In genomic region chr10:61273081-61273843, GRCm38 (mm10) we compare ENCODE assay signal across 8 mouse cellular contexts. TPM values are rescaled to one million over a fixed set of nuclear protein-coding genes. Genes with fewer than 3 reads are reported as not detected.
DNase-seq lines count a peak whose midpoint lies in the region; ATAC-seq and TF ChIP-seq lines count a peak whose summit lies in the region.

Gene Adamts14 (minus strand): TSS chr10:61273438.

- peak within 1 kb of the TSS; percentile 42; the same call in 1 of the 2 replicates for H3K27ac ChIP-seq in heart, embryonic 13.5 days (replicated peaks)
- peak within 1 kb of the TSS; percentile 87 for H3K27ac ChIP-seq in limb, embryonic 10.5 days

- no peak for TF ChIP-seq CTCF in brain, embryonic 14.5 days (IDR thresholded peaks at IDR 0.05; ENCODE audit: borderline replicate concordance, extremely low read depth, insufficient read depth, insufficient read length)

- peaks cover 8% of the 10 kb centered on the region; the same call in 1 of the 2 replicates for H3K27me3 ChIP-seq in heart, embryonic 13.5 days (replicated peaks)
- peaks cover 46% of the 10 kb centered on the region for H3K27me3 ChIP-seq in limb, embryonic 10.5 days (ENCODE audit: low read depth, poor library complexity, severe bottlenecking)

- H3K4me3 ChIP-seq in heart, embryonic 13.5 days, result peak within 1 kb of the TSS; percentile 66
- peak within 1 kb of the TSS; percentile 72 for H3K4me3 ChIP-seq in limb, embryonic 10.5 days

- H3K4me1 ChIP-seq in heart, embryonic 13.5 days, result peaks cover 32% of the 10 kb centered on the region
- H3K4me1 ChIP-seq in limb, embryonic 10.5 days, result peaks cover 39% of the 10 kb centered on the region

- H3K9me3 ChIP-seq in heart, embryonic 13.5 days, result no peaks in the 10 kb centered on the region
- H3K9me3 ChIP-seq in limb, embryonic 10.5 days (replicated peaks), result no peaks in the 10 kb centered on the region

- TF ChIP-seq POLR2A in brain, embryonic 14.5 days (IDR thresholded peaks at IDR 0.05; ENCODE audit: borderline replicate concordance, extremely low read depth, insufficient read depth, insufficient read length, poor library complexity, severe bottlenecking), result no peak

- peak; percentile 44; the same call in 1 of the 2 replicates for ATAC-seq in heart, embryonic 13.5 days (ENCODE audit: extremely low read depth, insufficient number of reproducible peaks, low FRiP score, low TSS enrichment)
- no peak for ATAC-seq in monocyte, adult 5-6 weeks (replicated peaks; ENCODE audit: insufficient number of reproducible peaks, low FRiP score, low TSS enrichment, poor library complexity, severe bottlenecking)
- ATAC-seq in megakaryocyte-erythroid progenitor cell, adult 5-6 weeks (replicated peaks; ENCODE audit: low FRiP score, low TSS enrichment, poor library complexity, severe bottlenecking), result no peak

- under 1% methylated on average over 42 of the region's 75 CpGs for WGBS in heart, embryonic 13.5 days
- WGBS in limb, embryonic 10.5 days, result 1% methylated on average over 74 of the region's 75 CpGs

- H3K9ac ChIP-seq in heart, embryonic 13.5 days, result peak within 1 kb of the TSS; percentile 86

- no peaks in the 10 kb centered on the region for H3K36me3 ChIP-seq in heart, embryonic 13.5 days
- no peaks in the 10 kb centered on the region for H3K36me3 ChIP-seq in limb, embryonic 10.5 days

- DNase-seq in ovary, postnatal 10 days (ENCODE audit: low spot score), result peak; percentile 28
- DNase-seq in ovary, postnatal 14 days (ENCODE audit: low spot score), result no peak
- DNase-seq in brain, embryonic 14.5 days (ENCODE audit: low read depth), result peak; percentile 57
- DNase-seq in limb, embryonic 10.5 days (ENCODE audit: low spot score), result peak; percentile 78
- no peak for DNase-seq in layer of hippocampus, postnatal 25 days (ENCODE audit: extremely low spot score in 1 of 2, low spot score in 1 of 2)

- H3K4me2 ChIP-seq in heart, embryonic 13.5 days, result peak within 1 kb of the TSS; percentile 96

RNA-seq across cellular contexts. Expression of gene Adamts14, which starts in this region (rescaled TPM):
- 0.44 and 1.3 TPM in 2 replicates for polyA plus RNA-seq in brain, embryonic 14.5 days (2012; rRNA removed)
- 0.76 and 1.3 TPM in 2 replicates for polyA plus RNA-seq in heart, embryonic 13.5 days (2015; fragmentation: Nextera tagmentation; extraction: Ambion mirVana)
- polyA plus RNA-seq in limb, embryonic 10.5 days (2016; fragmentation: Nextera tagmentation; extraction: Ambion mirVana), result 0.46 and 0.48 TPM in 2 replicates
- 25.6 to 108 TPM (median 30.9 TPM) in 3 replicates for total RNA-seq in monocyte, adult 5-6 weeks (2017)
- total RNA-seq in megakaryocyte-erythroid progenitor cell, adult 5-6 weeks (2014; fragmentation: Nextera tagmentation), result 2.0 TPM in 1 of 2 replicates, not detected in the other
- 1.6 TPM in 1 of 2 replicates, not detected in the other for total RNA-seq in megakaryocyte-erythroid progenitor cell, adult 5-6 weeks (2017)
- total RNA-seq in layer of hippocampus, postnatal 25 days (2021), result 1 to 10 TPM; 1.3 TPM

Comparison
In these comparisons a context has a peak if more than half of its experiments do, and no peak if none do; other contexts are left out.
1. DNase-seq: peak in ovary, postnatal 10 days (single experiment) and brain, embryonic 14.5 days (single experiment); none in ovary, postnatal 14 days (single experiment) and layer of hippocampus, postnatal 25 days (0 of 2).
2. Peak in DNase-seq, H3K4me3 ChIP-seq and H3K27ac ChIP-seq in limb, embryonic 10.5 days; RNA of the gene not detected or under 1 TPM.